Mouse (Mus musculus) liver, adult 2 months (tissue): ENCODE measurements around the gene Cenpe.

Experiments used
- CTCF ChIP-seq: fragments of 200-500 bp; IDR thresholded peaks from 2 replicates; pipeline ENCODE4 v1.5.1; 2011; ENCODE audit warnings: low read depth, low read length, control low read depth
- POLR2A ChIP-seq: fragments of 200-500 bp; IDR thresholded peaks from 2 replicates; pipeline ENCODE4 v1.6.1; 2011; ENCODE audit warnings: low read length, control low read depth; ENCODE audit not compliant: insufficient read depth; ENCODE audit errors: extremely low read depth

DNA sequence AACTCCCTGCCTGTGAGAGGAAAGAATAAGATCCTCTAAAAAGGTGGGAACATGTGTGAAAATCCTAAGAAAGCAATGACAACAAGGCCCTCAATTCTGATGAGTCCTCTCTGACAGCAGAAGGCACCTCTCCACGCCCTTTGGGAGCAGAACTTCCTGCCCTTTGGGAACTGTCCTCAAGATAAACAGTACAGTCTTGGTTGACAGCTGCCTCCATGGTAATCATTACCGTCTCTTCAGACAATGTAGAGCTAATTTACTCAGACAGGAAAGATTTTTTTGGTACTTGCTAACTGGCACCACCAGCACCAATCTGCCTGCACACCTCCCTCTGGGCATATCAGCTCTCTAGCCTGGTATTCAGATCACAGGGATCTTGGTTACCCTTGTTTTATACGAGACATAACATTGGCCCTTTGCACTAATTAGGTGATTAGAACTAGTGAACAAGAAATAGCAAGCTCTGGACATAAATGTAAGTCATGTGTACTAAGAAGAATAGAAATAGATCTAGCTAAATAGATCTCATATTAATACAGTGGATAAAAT, 40.4 kb upstream of the Cenpe start:
- TF ChIP-seq CTCF (no peak), POLR2A (no peak)
